Mouse (Mus musculus) testis, adult 2 months (tissue): ENCODE measurements around the gene Gm21637. TPM values are rescaled to one million over a fixed set of nuclear protein-coding genes. Genes with fewer than 3 reads are reported as not detected.
"Not testable (repeated sequence)": the region's sequence is repeated elsewhere in the genome, so short reads cannot be mapped to it uniquely, and the experiment has no call there.

Experiments
- H3K27ac ChIP-seq: fragments of 200-500 bp; 2 replicates; pipeline ENCODE4 v1.5.1; 2012; ENCODE audit warnings: low read depth, low read length; ENCODE audit not compliant: control insufficient read depth, insufficient read depth
- H3K27me3 ChIP-seq: fragments of 200-500 bp; 2 replicates; pipeline ENCODE4 v1.6.1; 2012; ENCODE audit warnings: mild to moderate bottlenecking, low read length, moderate library complexity; ENCODE audit not compliant: control insufficient read depth, insufficient read depth
- H3K36me3 ChIP-seq: fragments of 200-500 bp; 2 replicates; pipeline ENCODE4 v1.6.1; 2012; ENCODE audit warnings: mild to moderate bottlenecking, low read length; ENCODE audit not compliant: control insufficient read depth, insufficient read depth
- H3K4me1 ChIP-seq: fragments of 200-500 bp; 2 replicates; pipeline ENCODE4 v1.6.1; 2012; ENCODE audit warnings: low read length; ENCODE audit not compliant: control insufficient read depth, insufficient read depth
- H3K4me3 ChIP-seq: fragments of 200-500 bp; 2 replicates; pipeline ENCODE4 v1.5.1; 2012; ENCODE audit warnings: low read depth, mild to moderate bottlenecking, low read length, moderate library complexity, mixed read lengths; ENCODE audit not compliant: control insufficient read depth
- polyA plus RNA-seq: library from polyadenylated mRNA; depleted of rRNA; stranded (reverse); fragments of >200 nt; gene quantifications from 2 replicates; pipeline ENCODE4 v1.2.3, GENCODE M21; 2012; rRNA removed

The Gm21637 gene
- polyA plus RNA-seq = 0.72 TPM in 1 of 2 replicates, not detected in the other

GRCm38 (mm10) chrX:31961744-31962143 lies at the start of gene Gm21637:
Gene Gm21637 (plus strand): TSS chrX:31962044.
- not testable (repeated sequence) for H3K36me3 ChIP-seq, H3K27ac ChIP-seq, H3K4me1 ChIP-seq, H3K27me3 ChIP-seq, H3K4me3 ChIP-seq

Other genes with a start within 250 kb of the Gm21637 start
- 0.67 and 0.99 TPM in 2 replicates for gene Btbd35f25, start 244.9 kb upstream of the Gm21637 start, polyA plus RNA-seq
- gene Btbd35f22, start 85.8 kb downstream of the Gm21637 start, polyA plus RNA-seq = 0.48 and 0.81 TPM in 2 replicates